Mouse (Mus musculus): ENCODE data around the gene Rrp12. TPM values are rescaled to one million over a fixed set of nuclear protein-coding genes. Genes with fewer than 3 reads are reported as not detected.
A peak's percentile ranks its signal among the peaks of the same experiment; 100 is the strongest.

Rrp12 gene
- polyA plus RNA-seq, 1 experiment from 2014 or later, result 24.3 TPM

DNA sequence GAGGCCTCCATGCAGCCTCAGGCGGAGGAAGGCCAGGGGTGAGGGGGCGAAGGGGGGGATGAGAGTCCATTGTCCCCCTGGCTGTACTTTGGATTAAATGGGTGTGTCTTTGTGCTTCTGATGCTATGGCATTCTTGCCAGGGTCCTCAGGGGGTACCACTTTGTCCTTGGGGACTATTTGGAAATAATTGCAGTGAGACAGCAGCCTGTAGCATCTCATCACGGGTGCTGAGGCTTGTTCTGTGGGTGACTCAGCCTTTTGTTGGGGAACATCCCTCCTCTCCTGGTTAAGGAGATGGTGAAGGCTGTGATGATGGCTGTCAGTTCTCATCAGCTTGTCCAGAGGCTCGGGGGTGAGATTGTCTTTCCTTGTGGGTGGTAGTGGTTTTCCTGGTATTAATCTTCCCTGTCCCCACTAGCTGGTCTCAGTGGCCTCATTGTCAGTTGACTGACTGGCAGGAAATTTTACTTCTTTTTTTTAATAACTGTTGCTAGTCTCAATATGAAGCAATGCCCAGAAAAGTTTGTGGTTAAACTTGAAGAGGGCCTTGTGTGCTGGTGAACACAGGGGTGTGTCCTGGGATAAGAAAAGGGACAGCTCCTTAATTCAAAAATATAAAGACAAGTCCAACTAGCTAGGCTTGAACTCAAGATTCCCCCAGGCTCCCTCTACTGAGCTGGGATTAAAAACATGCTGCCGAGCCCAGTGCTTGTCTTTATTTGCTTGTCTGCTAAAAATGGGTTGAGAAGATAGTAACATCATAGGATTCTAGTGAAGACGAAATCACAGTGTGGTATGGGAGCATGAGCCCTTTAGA is 18.0 kb upstream of the Rrp12 start:
- Histone ChIP-seq H3K36me3 (replicated peaks) (peaks cover 24% of the 10 kb centered on the region), H3K4me2 (peak overlapping the region; percentile 74), H3K27me3 (no peaks in the 10 kb centered on the region), H3K9ac (peak overlapping the region; percentile 94), H3K4me3 (replicated peaks) (peak overlapping the region; percentile 89), H3K9me3 (no peaks in the 10 kb centered on the region), H3K27ac (no peak overlapping the region), H3K4me1 (peaks cover 18% of the 10 kb centered on the region)
- no peak for ATAC-seq (ENCODE audit: low FRiP score)
- 39% methylated on average over 6 of the region's 6 CpGs for WGBS

DNA sequence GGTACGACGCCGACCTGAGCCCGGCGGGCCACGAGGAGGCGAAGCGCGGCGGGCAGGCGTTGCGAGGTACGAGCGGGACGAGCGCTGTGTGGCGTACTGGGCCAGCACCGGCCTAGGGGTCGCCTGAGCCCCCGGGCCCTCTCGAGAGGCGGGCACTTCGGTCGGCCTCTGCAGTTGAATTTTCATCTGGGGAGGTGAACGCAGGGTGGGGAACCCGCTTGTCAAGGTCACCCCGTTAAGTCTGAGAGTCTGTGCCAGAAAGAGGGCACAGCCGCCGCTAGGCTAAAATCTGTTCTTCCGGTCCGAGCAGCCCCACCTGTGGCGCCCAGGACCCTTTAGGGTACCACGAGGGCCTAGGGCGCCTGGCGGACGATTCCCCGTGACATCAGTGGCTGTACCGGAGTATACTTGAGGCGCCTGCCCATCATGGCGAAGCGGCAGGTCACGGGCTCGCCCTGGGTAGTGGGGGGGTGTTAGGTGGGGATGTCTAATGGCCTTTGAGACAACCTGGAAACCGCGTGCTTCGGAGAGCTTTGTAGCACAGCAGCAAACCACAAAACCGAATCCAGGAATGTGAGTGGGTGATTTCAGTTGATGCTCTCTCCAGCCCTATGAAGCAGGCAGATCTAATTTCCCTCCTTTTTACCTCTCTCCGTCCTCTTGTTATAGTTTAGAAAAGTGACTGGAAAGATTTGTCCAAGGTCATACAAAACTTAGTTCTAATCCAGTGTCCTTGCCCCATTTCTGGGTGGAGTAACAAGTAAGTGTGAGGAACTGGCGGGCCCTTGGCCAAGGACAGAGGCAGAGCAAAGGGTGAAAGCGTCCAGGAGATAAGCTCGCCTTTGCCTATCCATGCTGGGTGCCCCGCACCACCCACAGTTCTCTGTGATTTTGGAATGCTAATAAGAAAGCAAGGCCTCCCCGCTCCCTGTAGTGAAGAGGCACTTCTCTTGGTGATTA is 16.4 kb upstream of the Rrp12 start:
- no peaks in the 10 kb centered on the region for H3K9me3 ChIP-seq
- under 1% methylated on average over 53 of the region's 53 CpGs for WGBS
- H3K4me3 ChIP-seq (replicated peaks), result peak overlapping the region; percentile 89
- peaks cover 18% of the 10 kb centered on the region for H3K4me1 ChIP-seq
- peak; percentile 81 for ATAC-seq (ENCODE audit: low FRiP score)
- peak overlapping the region; percentile 74 for H3K4me2 ChIP-seq
- H3K27ac ChIP-seq, result peak overlapping the region; percentile 85
- H3K27me3 ChIP-seq, result no peaks in the 10 kb centered on the region
- peaks cover 18% of the 10 kb centered on the region for H3K36me3 ChIP-seq (replicated peaks)
- H3K9ac ChIP-seq, result peak overlapping the region; percentile 94

DNA sequence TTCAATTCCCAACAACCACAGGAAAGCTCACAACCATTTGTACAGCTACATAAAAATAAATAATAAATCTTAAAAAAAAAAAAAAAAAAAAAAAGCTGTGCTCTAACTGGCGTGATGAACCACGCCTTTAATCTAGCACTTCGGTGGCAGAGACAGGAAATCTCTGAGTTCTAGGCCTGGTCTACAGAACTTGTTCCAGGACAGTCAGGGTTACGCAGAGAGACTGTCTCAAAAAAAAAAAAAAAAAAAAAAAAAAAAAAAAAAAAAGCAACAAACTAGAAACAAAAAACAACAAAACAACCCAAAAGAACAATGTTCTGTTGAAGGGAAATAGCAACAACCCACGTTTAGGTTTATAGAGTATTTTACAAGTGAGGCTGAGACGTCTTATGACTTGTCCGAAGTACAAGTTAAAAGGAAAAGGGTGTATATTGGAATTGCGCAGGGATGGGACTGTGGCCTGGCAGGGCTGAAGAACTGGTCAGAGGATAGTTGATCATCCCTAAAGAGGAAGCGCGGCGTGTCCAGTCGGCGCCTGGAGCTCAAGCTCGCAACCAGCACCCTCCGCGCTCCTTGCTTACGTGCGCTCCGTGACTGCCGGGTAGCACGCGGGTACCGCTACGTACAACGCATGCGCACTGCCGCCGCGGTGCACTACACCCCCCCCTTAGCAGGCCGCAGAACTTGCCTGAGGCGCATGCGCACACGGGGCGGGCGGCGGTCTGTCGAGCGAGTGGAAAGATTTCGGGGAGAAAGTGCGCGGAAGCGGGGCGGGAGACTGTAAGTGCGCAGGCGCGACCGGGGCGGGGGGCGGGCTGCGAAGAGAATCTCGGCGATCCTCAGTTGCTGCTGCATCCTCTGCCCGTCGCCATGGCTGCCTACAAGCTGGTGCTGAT is 15.5 kb upstream of the Rrp12 start, which contains the start of gene Pgam1:
TSS of gene Pgam1 (plus strand) at position 746 of the 896 bp plus-strand sequence.
- Histone ChIP-seq H3K4me3 (replicated peaks) (peak within 1 kb of the TSS; percentile 89), H3K27me3 (no peaks in the 10 kb centered on the region)

DNA sequence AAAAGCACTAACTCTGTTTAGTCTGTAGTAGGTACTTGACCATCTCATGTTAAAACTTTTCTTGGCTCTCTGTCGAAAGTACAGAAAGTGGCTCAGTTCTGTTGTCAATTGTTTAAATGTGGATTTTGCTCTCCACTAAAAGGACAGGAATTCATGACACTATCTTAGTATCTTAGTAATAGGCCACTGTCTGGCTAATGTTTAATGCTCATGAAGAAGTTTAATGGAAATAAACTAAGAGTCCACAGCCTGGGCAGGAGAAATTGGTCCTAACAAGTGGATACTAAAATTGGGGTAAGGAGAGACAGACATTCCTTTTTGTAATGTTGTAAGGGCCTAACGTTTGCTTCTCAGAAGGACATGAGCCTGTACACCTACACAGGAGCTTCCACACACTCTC is 14.4 kb upstream of the Rrp12 start:
- Histone ChIP-seq H3K4me2 (no peak overlapping the region), H3K27ac (no peak overlapping the region), H3K9ac (no peak overlapping the region), H3K27me3 (no peaks in the 10 kb centered on the region), H3K36me3 (replicated peaks) (no peaks in the 10 kb centered on the region), H3K9me3 (no peaks in the 10 kb centered on the region), H3K4me1 (peaks cover 18% of the 10 kb centered on the region), H3K4me3 (replicated peaks) (no peak overlapping the region)
- no peak for ATAC-seq (ENCODE audit: low FRiP score)
- WGBS, result 81% methylated on average over 2 of the region's 2 CpGs

More for the DNA sequence above, 15.5 kb upstream of the Rrp12 start, which contains the start of gene Pgam1:
- peaks cover 18% of the 10 kb centered on the region for H3K4me1 ChIP-seq
- peaks cover 8% of the 10 kb centered on the region for H3K36me3 ChIP-seq (replicated peaks)
- peak within 1 kb of the TSS; percentile 94 for H3K9ac ChIP-seq
- peak; percentile 94 for ATAC-seq (ENCODE audit: low FRiP score)
- peak within 1 kb of the TSS; percentile 74 for H3K4me2 ChIP-seq
- H3K9me3 ChIP-seq, result no peaks in the 10 kb centered on the region
- H3K27ac ChIP-seq, result peak within 1 kb of the TSS; percentile 90
- 7% methylated on average over 50 of the region's 54 CpGs for WGBS

DNA sequence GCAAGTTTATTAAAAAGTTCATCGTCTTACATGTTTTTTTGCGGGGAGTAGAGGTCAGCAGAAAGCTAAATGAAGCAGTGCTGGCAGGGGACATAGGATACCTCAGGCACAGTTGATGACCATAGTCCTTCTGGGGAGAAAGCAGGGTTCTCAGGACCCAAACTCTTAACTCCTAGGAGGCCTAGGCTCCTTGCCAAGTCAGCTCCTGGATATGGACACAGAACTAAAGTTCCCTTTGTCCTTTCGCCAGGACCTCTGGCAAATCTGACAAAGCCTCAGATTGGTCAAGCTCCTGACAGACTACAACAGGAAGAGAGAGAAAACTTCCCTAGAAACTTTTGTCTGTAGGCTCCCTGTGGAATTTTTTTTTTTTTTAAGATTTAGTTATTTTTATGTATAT is 12.8 kb upstream of the Rrp12 start:
- Histone ChIP-seq H3K36me3 (replicated peaks) (no peaks in the 10 kb centered on the region), H3K27me3 (no peaks in the 10 kb centered on the region), H3K27ac (no peak overlapping the region), H3K4me3 (replicated peaks) (no peak overlapping the region), H3K4me2 (no peak overlapping the region), H3K9me3 (no peaks in the 10 kb centered on the region), H3K4me1 (peaks cover 11% of the 10 kb centered on the region), H3K9ac (no peak overlapping the region)
- WGBS, result 85% methylated on average over 3 of the region's 3 CpGs
- no peak for ATAC-seq (ENCODE audit: low FRiP score)

DNA sequence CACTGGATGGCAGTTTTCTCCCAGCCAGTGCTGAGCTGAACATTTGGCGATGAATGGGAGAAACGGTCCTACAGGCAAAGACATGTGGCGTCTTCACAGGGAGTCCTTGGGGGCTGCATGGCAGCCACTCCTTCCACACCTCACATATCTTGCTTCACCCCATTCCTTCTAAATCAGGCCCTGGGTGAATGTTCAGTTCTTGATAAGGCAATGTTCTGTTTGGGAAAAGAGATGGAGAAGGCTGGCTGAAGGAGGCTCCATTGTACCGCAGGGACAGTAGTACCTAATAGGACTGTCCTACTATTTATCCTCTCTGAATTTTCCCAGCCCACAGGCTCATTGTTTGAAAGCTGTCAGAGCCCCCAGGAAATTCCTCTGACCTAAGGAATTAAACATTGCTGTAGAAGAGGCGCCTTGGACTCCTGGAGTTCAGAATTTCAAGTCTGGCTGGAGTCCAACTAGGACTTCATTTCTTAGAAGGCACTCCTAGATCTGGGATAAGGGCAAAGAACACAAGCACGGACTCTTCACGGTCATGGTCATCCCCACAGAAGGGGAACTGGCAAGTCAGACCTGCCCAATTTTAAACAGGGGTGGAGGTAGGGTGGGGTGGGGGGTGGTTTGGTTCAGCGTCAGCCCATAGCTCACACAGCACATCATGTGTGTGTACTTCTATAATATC is 11.2 kb upstream of the Rrp12 start:
- Histone ChIP-seq H3K4me3 (replicated peaks) (no peak overlapping the region), H3K4me1 (no peaks in the 10 kb centered on the region), H3K27me3 (no peaks in the 10 kb centered on the region), H3K9ac (no peak overlapping the region), H3K9me3 (no peaks in the 10 kb centered on the region), H3K36me3 (replicated peaks) (no peaks in the 10 kb centered on the region), H3K4me2 (no peak overlapping the region), H3K27ac (no peak overlapping the region)
- ATAC-seq (ENCODE audit: low FRiP score), result no peak
- WGBS, result 62% methylated on average over 8 of the region's 8 CpGs

DNA sequence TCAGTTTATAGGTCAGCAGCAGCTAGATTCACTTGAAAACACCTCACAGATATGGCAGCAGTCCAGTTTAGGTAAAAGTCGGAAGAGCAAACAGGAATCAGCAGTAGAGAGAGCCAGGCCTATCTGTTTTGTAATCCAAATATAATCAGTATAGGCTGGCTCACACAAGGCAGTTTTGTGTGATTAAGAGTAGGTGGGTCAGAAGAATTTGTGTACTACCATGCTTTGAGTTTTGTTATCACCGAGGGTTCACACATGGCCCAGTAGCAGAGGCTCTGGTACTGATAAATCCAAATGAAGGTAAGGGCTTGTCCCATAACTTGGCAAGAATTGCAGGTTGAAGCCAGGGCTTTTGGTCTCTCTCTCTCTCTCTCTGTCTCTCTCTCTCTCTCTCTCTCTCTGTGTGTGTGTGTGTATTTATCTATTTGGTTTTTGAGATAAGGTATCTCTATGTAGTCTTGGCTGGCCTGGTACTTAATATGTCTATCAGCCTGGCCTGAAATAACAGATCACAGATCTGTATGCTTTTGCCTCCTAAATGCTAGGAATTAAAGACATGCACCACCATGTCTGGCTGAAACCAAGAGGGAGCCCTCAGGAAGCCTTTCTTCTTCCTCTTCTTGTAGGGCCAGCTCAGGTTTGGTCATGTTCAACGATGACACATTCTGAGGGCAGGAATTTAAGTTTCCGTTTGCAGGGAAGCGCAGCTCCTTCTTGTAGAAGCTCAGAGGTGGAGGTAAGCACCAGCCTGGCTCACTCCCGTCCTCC is 10.5 kb upstream of the Rrp12 start:
- no peaks in the 10 kb centered on the region for H3K4me1 ChIP-seq
- H3K4me3 ChIP-seq (replicated peaks), result no peak overlapping the region
- no peak for ATAC-seq (ENCODE audit: low FRiP score)
- 0 out of 2 replicates have a peak, but pooled peaks cover 3% of the 10 kb centered on the region for H3K27me3 ChIP-seq
- H3K9ac ChIP-seq, result no peak overlapping the region
- H3K36me3 ChIP-seq (replicated peaks), result no peaks in the 10 kb centered on the region
- H3K27ac ChIP-seq, result no peak overlapping the region
- no peak overlapping the region for H3K4me2 ChIP-seq
- 72% methylated on average over 6 of the region's 6 CpGs for WGBS
- no peaks in the 10 kb centered on the region for H3K9me3 ChIP-seq

DNA sequence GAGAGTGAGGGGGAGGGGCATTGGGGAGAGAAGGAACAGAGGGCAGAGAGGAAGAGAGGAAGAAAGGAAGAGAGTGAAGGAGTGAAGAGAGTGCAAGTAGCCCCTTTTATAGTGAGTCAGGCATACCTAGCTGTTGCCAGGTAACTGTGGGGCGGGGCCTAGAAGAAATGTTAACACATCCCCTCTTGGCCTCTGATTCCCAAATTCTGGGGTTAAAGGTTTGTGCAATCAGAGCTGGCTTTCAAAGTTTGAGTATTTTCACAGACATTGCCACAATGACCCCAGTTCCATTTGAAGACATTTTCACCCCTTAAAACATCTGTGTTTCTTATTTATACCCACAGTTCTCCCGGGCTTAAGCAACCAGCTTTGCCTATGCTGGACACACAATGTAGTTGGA is 9.3 kb upstream of the Rrp12 start:
- no peaks in the 10 kb centered on the region for H3K4me1 ChIP-seq
- peaks cover 6% of the 10 kb centered on the region; the same call in 1 of the 2 replicates for H3K27me3 ChIP-seq
- H3K9me3 ChIP-seq, result no peaks in the 10 kb centered on the region
- no peak overlapping the region for H3K4me3 ChIP-seq (replicated peaks)
- H3K4me2 ChIP-seq, result no peak overlapping the region
- no peak for ATAC-seq (ENCODE audit: low FRiP score)
- H3K27ac ChIP-seq, result no peak overlapping the region
- no peaks in the 10 kb centered on the region for H3K36me3 ChIP-seq (replicated peaks)
- no peak overlapping the region for H3K9ac ChIP-seq
- 96% methylated on average over 2 of the region's 2 CpGs for WGBS

DNA sequence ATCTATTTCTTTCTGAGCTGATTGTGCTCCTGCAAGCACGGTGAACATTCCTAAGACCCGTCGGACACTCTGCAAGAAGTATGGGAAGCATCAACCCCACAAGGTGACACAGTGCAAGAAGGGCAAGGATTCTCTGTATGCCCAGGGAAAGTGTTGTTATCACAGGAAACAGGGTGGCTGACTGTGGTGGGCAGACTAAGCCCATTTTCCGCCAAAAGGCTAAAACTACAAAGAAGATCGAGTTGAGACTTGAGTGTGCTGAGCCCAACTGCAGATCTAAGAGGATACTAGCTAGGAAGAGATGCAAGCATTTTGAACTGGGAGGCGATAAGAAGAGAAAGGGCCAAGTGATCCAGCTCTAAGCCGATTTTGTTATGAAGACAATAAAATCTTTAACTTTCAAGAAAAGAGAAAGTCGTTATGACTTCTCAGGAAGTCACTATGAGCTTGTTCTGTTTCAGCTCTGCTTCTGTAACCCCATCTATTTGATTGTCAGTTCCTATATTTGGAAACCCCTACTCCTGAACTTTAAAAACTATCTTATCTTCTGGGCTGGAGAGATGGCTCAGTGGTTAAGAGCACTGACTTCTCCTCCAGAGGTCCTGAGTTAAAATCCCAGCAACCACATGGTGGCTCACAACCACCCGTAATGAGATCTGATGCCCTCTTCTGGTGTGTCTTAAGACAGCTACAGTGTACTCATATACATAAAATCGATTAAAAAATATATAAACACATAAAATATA is 7.0 kb upstream of the Rrp12 start:
- no peaks in the 10 kb centered on the region for H3K4me1 ChIP-seq
- no peaks in the 10 kb centered on the region for H3K36me3 ChIP-seq (replicated peaks)
- H3K9ac ChIP-seq, result no peak overlapping the region
- ATAC-seq (ENCODE audit: low FRiP score), result no peak
- H3K27ac ChIP-seq, result no peak overlapping the region
- H3K9me3 ChIP-seq, result no peaks in the 10 kb centered on the region
- H3K27me3 ChIP-seq, result peaks cover 6% of the 10 kb centered on the region; the same call in 1 of the 2 replicates
- H3K4me3 ChIP-seq (replicated peaks), result no peak overlapping the region
- H3K4me2 ChIP-seq, result no peak overlapping the region
- 89% methylated on average over 10 of the region's 10 CpGs for WGBS

DNA sequence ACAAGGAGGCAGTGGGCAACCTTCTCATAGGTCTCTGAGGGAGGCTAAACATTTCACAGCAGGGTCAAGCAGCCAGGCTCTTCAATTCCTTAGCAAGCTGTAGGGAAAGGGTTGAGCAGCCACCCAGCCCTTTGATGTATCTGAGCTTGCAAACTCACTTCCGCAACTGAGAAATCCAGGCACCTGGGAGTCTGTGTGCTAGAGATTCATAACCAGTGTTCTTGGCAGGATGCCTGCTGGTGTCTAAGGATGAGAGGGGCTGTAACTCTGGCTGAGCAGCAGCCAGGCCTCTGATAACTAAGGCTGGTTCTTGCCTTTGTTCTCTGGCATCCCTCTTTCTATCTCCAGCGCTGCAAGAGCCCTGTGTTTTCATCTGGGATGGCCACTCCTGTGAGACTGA is 5.7 kb upstream of the Rrp12 start:
- Histone ChIP-seq H3K27ac (no peak overlapping the region; the same call in 1 of the 2 replicates), H3K9me3 (no peaks in the 10 kb centered on the region), H3K27me3 (peaks cover 6% of the 10 kb centered on the region; the same call in 1 of the 2 replicates), H3K4me3 (replicated peaks) (no peak overlapping the region), H3K4me2 (no peak overlapping the region), H3K9ac (no peak overlapping the region; the same call in 1 of the 2 replicates), H3K4me1 (no peaks in the 10 kb centered on the region), H3K36me3 (replicated peaks) (no peaks in the 10 kb centered on the region)
- ATAC-seq (ENCODE audit: low FRiP score), result no peak
- WGBS, result 57% methylated on average over 2 of the region's 2 CpGs
